Mouse (Mus musculus) heart, adult 2 months (tissue): Measurements from ENCODE around the gene Cyp51.

ENCODE experiments used
- CTCF ChIP-seq: fragments of 200-600 bp; IDR thresholded peaks from 2 replicates; pipeline ENCODE4 v1.8.1; 2022; ENCODE audit warnings: antibody characterized with exemption, mild to moderate bottlenecking, moderate library complexity
- EP300 ChIP-seq: fragments of 200-500 bp; IDR thresholded peaks from 2 replicates; pipeline ENCODE4 v1.6.1; 2011; ENCODE audit warnings: low read depth, low read length, control low read depth; ENCODE audit not compliant: insufficient read depth

GRCm38 (mm10) chr5:4066476-4067115 lies 38.0 kb downstream of the Cyp51 start:
- TF ChIP-seq CTCF (no peak), EP300 (no peak)
